In genomic region chr1:89933028-89933427, GRCm38 (mm10) we compare ENCODE assay signal across 19 mouse cellular contexts. TPM values are rescaled to one million over a fixed set of nuclear protein-coding genes. Genes with fewer than 3 reads are reported as not detected.
A peak's percentile ranks its signal among the peaks of the same experiment; 100 is the strongest.
DNase-seq lines count a peak whose midpoint lies in the region; ATAC-seq and TF ChIP-seq lines count a peak whose summit lies in the region.
"Had no signal": no experiment of that assay in that cellular context is flagged by ENCODE, and none has a peak within 500 bp of the region (broad histone marks: within the 10 kb centered on the region; RNA-seq: fewer than 3 reads in every experiment).

No protein-coding gene starts in this region.

- H3K4me3 ChIP-seq in forebrain, embryonic 14.5 days (ENCODE audit: low read depth, low read length) = no peak overlapping the region
- H3K4me3 ChIP-seq in forebrain, embryonic 11.5 days (ENCODE audit: low read depth, low read length) = no peak overlapping the region
- no peak overlapping the region for H3K4me3 ChIP-seq in midbrain, embryonic 13.5 days (replicated peaks)
- no peak overlapping the region for H3K4me3 ChIP-seq in midbrain, embryonic 11.5 days (ENCODE audit: low read depth, low read length)
- peak overlapping the region; percentile 45; the same call in 1 of the 2 replicates for H3K4me3 ChIP-seq in hindbrain, embryonic 14.5 days (replicated peaks; ENCODE audit: low read length)
- 0 out of 2 replicates have a peak overlapping the region, but pooled peaks have one; percentile 49 for H3K4me3 ChIP-seq in neural tube, embryonic 15.5 days (replicated peaks)
- H3K4me3 ChIP-seq in layer of hippocampus, adult 2 months = no peak overlapping the region
- H3K4me3 ChIP-seq: embryonic facial prominence, embryonic 12.5 days; erythroblast, embryonic 14.5 days; forebrain, embryonic 15.5 days had no signal

- peaks cover 9% of the 10 kb centered on the region for H3K4me1 ChIP-seq in forebrain, embryonic 14.5 days (ENCODE audit: control insufficient read depth, insufficient read depth, low read length)
- H3K4me1 ChIP-seq in forebrain, embryonic 11.5 days (replicated peaks; ENCODE audit: control insufficient read depth, insufficient read depth, low read length) = peaks cover 39% of the 10 kb centered on the region
- peaks cover 73% of the 10 kb centered on the region for H3K4me1 ChIP-seq in midbrain, embryonic 13.5 days (replicated peaks)
- peaks cover 38% of the 10 kb centered on the region for H3K4me1 ChIP-seq in midbrain, embryonic 11.5 days (ENCODE audit: control insufficient read depth, insufficient read depth, low read length)
- peaks cover 15% of the 10 kb centered on the region for H3K4me1 ChIP-seq in hindbrain, embryonic 14.5 days (replicated peaks; ENCODE audit: control insufficient read depth, insufficient read depth, low read length)
- peaks cover 58% of the 10 kb centered on the region for H3K4me1 ChIP-seq in neural tube, embryonic 15.5 days

- ATAC-seq in forebrain, embryonic 14.5 days = no peak
- no peak for ATAC-seq in forebrain, embryonic 11.5 days (replicated peaks; ENCODE audit: low FRiP score)
- no peak for ATAC-seq in midbrain, embryonic 13.5 days
- no peak for ATAC-seq in midbrain, embryonic 11.5 days (ENCODE audit: low FRiP score)
- ATAC-seq in hindbrain, embryonic 14.5 days (ENCODE audit: low FRiP score) = no peak
- ATAC-seq in neural tube, embryonic 15.5 days (ENCODE audit: low FRiP score) = no peak
- ATAC-seq: forebrain, embryonic 15.5 days had no signal

- no peak overlapping the region for H3K27ac ChIP-seq in forebrain, embryonic 14.5 days (ENCODE audit: low read depth, low read length)
- H3K27ac ChIP-seq in forebrain, embryonic 11.5 days (ENCODE audit: low read depth, low read length) = no peak overlapping the region
- peak overlapping the region; percentile 14 for H3K27ac ChIP-seq in midbrain, embryonic 13.5 days
- no peak overlapping the region for H3K27ac ChIP-seq in midbrain, embryonic 11.5 days (ENCODE audit: low read depth, low read length)
- H3K27ac ChIP-seq in hindbrain, embryonic 14.5 days = no peak overlapping the region; the same call in 1 of the 2 replicates
- no peak overlapping the region for H3K27ac ChIP-seq in neural tube, embryonic 15.5 days (replicated peaks)
- H3K27ac ChIP-seq in layer of hippocampus, adult 2 months = no peak overlapping the region
- H3K27ac ChIP-seq: embryonic facial prominence, embryonic 12.5 days; forebrain, embryonic 15.5 days had no signal

- peak; percentile 24 for DNase-seq in forebrain, embryonic 14.5 days (ENCODE audit: low spot score)
- DNase-seq in forebrain, embryonic 11.5 days (ENCODE audit: low spot score) = no peak
- no peak for DNase-seq in midbrain, embryonic 11.5 days (ENCODE audit: low spot score, missing footprints)
- DNase-seq in hindbrain, embryonic 14.5 days (ENCODE audit: low spot score) = no peak
- DNase-seq in layer of hippocampus, adult 2 months (ENCODE audit: low spot score in 2 of 2) = no peak
- no peak for DNase-seq in cerebellum, adult 11-12 months
- DNase-seq: adrenal gland, adult 2 months; cerebellum, adult 8-10 months; kidney, adult 8-10 months; liver; lung, postnatal 10 days; right cerebral cortex, postnatal 4 days had no signal

- H3K9ac ChIP-seq in forebrain, embryonic 14.5 days (ENCODE audit: low read length) = no peak overlapping the region
- no peak overlapping the region for H3K9ac ChIP-seq in forebrain, embryonic 11.5 days (ENCODE audit: low read length)
- no peak overlapping the region for H3K9ac ChIP-seq in midbrain, embryonic 13.5 days (replicated peaks)
- H3K9ac ChIP-seq in midbrain, embryonic 11.5 days (ENCODE audit: low read length) = no peak overlapping the region
- no peak overlapping the region for H3K9ac ChIP-seq in hindbrain, embryonic 14.5 days
- no peak overlapping the region for H3K9ac ChIP-seq in neural tube, embryonic 15.5 days (replicated peaks)
- H3K9ac ChIP-seq: embryonic facial prominence, embryonic 12.5 days; forebrain, embryonic 15.5 days had no signal

- 3% methylated on average over 6 of the region's 6 CpGs for WGBS in forebrain, embryonic 14.5 days
- WGBS in forebrain, embryonic 11.5 days = 3% methylated on average over 6 of the region's 6 CpGs
- 5% methylated on average over 6 of the region's 6 CpGs for WGBS in midbrain, embryonic 13.5 days
- 2% methylated on average over 6 of the region's 6 CpGs for WGBS in midbrain, embryonic 11.5 days
- WGBS in hindbrain, embryonic 14.5 days = 5% methylated on average over 6 of the region's 6 CpGs
- WGBS in neural tube, embryonic 15.5 days = 11% methylated on average over 6 of the region's 6 CpGs

- no peaks in the 10 kb centered on the region for H3K9me3 ChIP-seq in forebrain, embryonic 14.5 days (replicated peaks; ENCODE audit: control insufficient read depth, low read length)
- H3K9me3 ChIP-seq in forebrain, embryonic 11.5 days (ENCODE audit: control insufficient read depth, low read length) = no peaks in the 10 kb centered on the region
- no peaks in the 10 kb centered on the region for H3K9me3 ChIP-seq in midbrain, embryonic 13.5 days
- no peaks in the 10 kb centered on the region for H3K9me3 ChIP-seq in midbrain, embryonic 11.5 days (ENCODE audit: control insufficient read depth, low read length)
- H3K9me3 ChIP-seq in hindbrain, embryonic 14.5 days (ENCODE audit: control insufficient read depth, low read length) = no peaks in the 10 kb centered on the region
- no peaks in the 10 kb centered on the region for H3K9me3 ChIP-seq in neural tube, embryonic 15.5 days (replicated peaks)
- H3K9me3 ChIP-seq: embryonic facial prominence, embryonic 12.5 days; forebrain, embryonic 15.5 days had no signal

- no peak overlapping the region for H3K4me2 ChIP-seq in forebrain, embryonic 14.5 days (ENCODE audit: low read length)
- no peak overlapping the region for H3K4me2 ChIP-seq in forebrain, embryonic 11.5 days (ENCODE audit: low read depth, low read length, severe bottlenecking)
- H3K4me2 ChIP-seq in midbrain, embryonic 13.5 days (replicated peaks) = peak overlapping the region; percentile 60; the same call in 1 of the 2 replicates
- H3K4me2 ChIP-seq in midbrain, embryonic 11.5 days = no peak overlapping the region
- H3K4me2 ChIP-seq in hindbrain, embryonic 14.5 days (replicated peaks) = peak overlapping the region; percentile 61
- peak overlapping the region; percentile 85 for H3K4me2 ChIP-seq in neural tube, embryonic 15.5 days
- H3K4me2 ChIP-seq: forebrain, embryonic 15.5 days; heart, embryonic 11.5 days had no signal

- no peaks in the 10 kb centered on the region for H3K36me3 ChIP-seq in forebrain, embryonic 14.5 days (ENCODE audit: control insufficient read depth, insufficient read depth, low read length)
- H3K36me3 ChIP-seq in forebrain, embryonic 11.5 days (ENCODE audit: control insufficient read depth, insufficient read depth, low read length) = no peaks in the 10 kb centered on the region
- H3K36me3 ChIP-seq in midbrain, embryonic 13.5 days = no peaks in the 10 kb centered on the region
- H3K36me3 ChIP-seq in midbrain, embryonic 11.5 days (ENCODE audit: control insufficient read depth, insufficient read depth, low read length) = no peaks in the 10 kb centered on the region
- H3K36me3 ChIP-seq in hindbrain, embryonic 14.5 days (replicated peaks; ENCODE audit: control insufficient read depth, insufficient read depth) = no peaks in the 10 kb centered on the region
- H3K36me3 ChIP-seq in neural tube, embryonic 15.5 days = no peaks in the 10 kb centered on the region
- H3K36me3 ChIP-seq: embryonic facial prominence, embryonic 12.5 days; forebrain, embryonic 15.5 days had no signal

- H3K27me3 ChIP-seq in forebrain, embryonic 14.5 days (replicated peaks; ENCODE audit: control insufficient read depth, insufficient read depth, low read length) = peaks cover 98% of the 10 kb centered on the region
- H3K27me3 ChIP-seq in forebrain, embryonic 11.5 days (ENCODE audit: control insufficient read depth, insufficient read depth, low read length) = peaks cover 95% of the 10 kb centered on the region
- H3K27me3 ChIP-seq in midbrain, embryonic 13.5 days = peaks cover 100% of the 10 kb centered on the region
- peaks cover 98% of the 10 kb centered on the region for H3K27me3 ChIP-seq in midbrain, embryonic 11.5 days (ENCODE audit: control insufficient read depth, insufficient read depth, low read length)
- peaks cover 73% of the 10 kb centered on the region for H3K27me3 ChIP-seq in hindbrain, embryonic 14.5 days (ENCODE audit: control insufficient read depth, insufficient read depth, low read length)
- peaks cover 68% of the 10 kb centered on the region for H3K27me3 ChIP-seq in neural tube, embryonic 15.5 days (replicated peaks)

- TF ChIP-seq CTCF in layer of hippocampus, adult 2 months (conservative IDR thresholded peaks at IDR 0.05) = no peak

RNA-seq across cellular contexts. Expression of gene Gbx2, which starts 2.0 kb away (rescaled TPM):
- polyA plus RNA-seq in forebrain, embryonic 14.5 days (2014; fragmentation: Nextera tagmentation; extraction: Ambion mirVana) = 20.3 and 20.7 TPM in 2 replicates
- 5.0 and 6.7 TPM in 2 replicates for polyA plus RNA-seq in forebrain, embryonic 11.5 days (2014; fragmentation: Nextera tagmentation; extraction: Ambion mirVana)
- 33.3 and 72.3 TPM in 2 replicates for polyA plus RNA-seq in midbrain, embryonic 13.5 days (2015; fragmentation: Nextera tagmentation; extraction: Ambion mirVana)
- 9.6 TPM in 2 replicates for polyA plus RNA-seq in midbrain, embryonic 11.5 days (2014; fragmentation: Nextera tagmentation; extraction: Ambion mirVana)
- 40.6 and 41.6 TPM in 2 replicates for polyA plus RNA-seq in hindbrain, embryonic 14.5 days (2014; fragmentation: Nextera tagmentation; extraction: Ambion mirVana)
- polyA plus RNA-seq in neural tube, embryonic 15.5 days (2015; fragmentation: Nextera tagmentation; extraction: Ambion mirVana) = 21.7 and 30.5 TPM in 2 replicates
- under 1 TPM in 1 of 2 experiments, not detected in 1; 0.31 TPM for total RNA-seq in layer of hippocampus, adult 2 months (2021)
- total RNA-seq: adrenal gland, adult 2 months; heart, postnatal 10 days had no signal
- polyA plus RNA-seq: adrenal gland, adult 2 months; erythroblast, embryonic 14.5 days had no signal

Comparison
In these comparisons a context has a peak if more than half of its experiments do, and no peak if none do; other contexts are left out.
1. H3K4me2 ChIP-seq: peak in midbrain, embryonic 13.5 days (single experiment), hindbrain, embryonic 14.5 days (single experiment) and neural tube, embryonic 15.5 days (single experiment); none in forebrain, embryonic 14.5 days (single experiment), forebrain, embryonic 11.5 days (single experiment) and midbrain, embryonic 11.5 days (single experiment).
2. H3K4me3 ChIP-seq: peak in hindbrain, embryonic 14.5 days (single experiment) and neural tube, embryonic 15.5 days (single experiment); none in forebrain, embryonic 14.5 days (single experiment), forebrain, embryonic 11.5 days (single experiment), midbrain, embryonic 13.5 days (single experiment), midbrain, embryonic 11.5 days (single experiment) and layer of hippocampus, adult 2 months (single experiment).